Mouse (Mus musculus): Measurements from ENCODE around the gene Prdm1.

GRCm38 (mm10) chr10:44477240-44477639 lies 51.1 kb downstream of the Prdm1 start:
- TF ChIP-seq CTCF (IDR thresholded peaks at IDR 0.05; ENCODE audit: extremely low read depth, insufficient read length, insufficient replicate concordance, low read depth, low read length) (no peak), POLR2A (IDR thresholded peaks at IDR 0.05; ENCODE audit: low read depth, low read length) (no peak)

Measured in small intestine, adult 2 months (tissue).